Mouse (Mus musculus): ENCODE data around the gene Vmn2r91. TPM values are rescaled to one million over a fixed set of nuclear protein-coding genes. Genes with fewer than 3 reads are reported as not detected.
"Not testable (repeated sequence)": the region's sequence is repeated elsewhere in the genome, so short reads cannot be mapped to it uniquely, and the experiment has no call there.

The Vmn2r91 gene
- total and polyA plus RNA-seq, 3 experiments = not detected

GRCm38 (mm10) chr17:18161194-18161593 is 76.4 kb downstream of the Vmn2r91 start:
- H3K4me1 ChIP-seq (ENCODE audit: control insufficient read depth in 1 of 2, insufficient read depth in 2 of 2); H3K4me2 ChIP-seq (ENCODE audit: insufficient read depth, low read depth, poor library complexity, severe bottlenecking); H3K9ac ChIP-seq (ENCODE audit: insufficient read depth, low read depth); H3K9me3 ChIP-seq (replicated peaks; ENCODE audit: low read length); H3K4me3 ChIP-seq (replicated peaks in 1 of 3; ENCODE audit: low read depth in 2 of 3, low read length in 2 of 3, poor library complexity in 1 of 3); H3K27me3 ChIP-seq (replicated peaks); H3K36me3 ChIP-seq (replicated peaks in 1 of 2; ENCODE audit: control insufficient read depth in 1 of 2, insufficient read depth in 1 of 2, low read length in 1 of 2); dilution Hi-C loops (cut with MboI; ENCODE audit: extremely low pct_ligation_motif_present, extremely low pct_unique_long_range_greater_than_20kb, low sequenced_read_pairs); in situ Hi-C loops (cut with MboI; ENCODE audit: low pct_ligation_motif_present, low pct_unique_long_range_greater_than_20kb, low sequenced_read_pairs); DNase-seq (ENCODE audit: extremely low read depth); H3K27ac ChIP-seq (ENCODE audit: insufficient read depth, low read depth); H3K79me2 ChIP-seq (replicated peaks; ENCODE audit: control insufficient read depth, extremely low read depth, insufficient read depth, poor library complexity, severe bottlenecking): not testable (repeated sequence)

Other genes with a start within 250 kb of the Vmn2r91 start
- gene Has1, start 229.8 kb upstream of the Vmn2r91 start, total RNA-seq (2012; rRNA removed) = not detected in 2 replicates
- not detected in 2 replicates for gene Has1, start 229.8 kb upstream of the Vmn2r91 start, total RNA-seq (2014; rRNA removed)
- gene Has1, start 229.8 kb upstream of the Vmn2r91 start, polyA plus RNA-seq (2012; ENCODE audit: insufficient read length, low read depth) = not detected in 2 replicates
- not detected in 2 replicates for gene Fpr1, start 201.1 kb upstream of the Vmn2r91 start, total RNA-seq (2012; rRNA removed)
- gene Fpr1, start 201.1 kb upstream of the Vmn2r91 start, total RNA-seq (2014; rRNA removed) = not detected in 2 replicates
- gene Fpr1, start 201.1 kb upstream of the Vmn2r91 start, polyA plus RNA-seq (2012; ENCODE audit: insufficient read length, low read depth) = not detected in 2 replicates
- gene Fpr2, start 197.2 kb upstream of the Vmn2r91 start, total RNA-seq (2012; rRNA removed) = not detected in 2 replicates
- gene Fpr2, start 197.2 kb upstream of the Vmn2r91 start, total RNA-seq (2014; rRNA removed) = not detected in 2 replicates
- gene Fpr2, start 197.2 kb upstream of the Vmn2r91 start, polyA plus RNA-seq (2012; ENCODE audit: insufficient read length, low read depth) = not detected in 2 replicates
- gene Fpr3, start 197.2 kb upstream of the Vmn2r91 start, total RNA-seq (2012; rRNA removed) = not detected in 2 replicates
- not detected in 2 replicates for gene Fpr3, start 197.2 kb upstream of the Vmn2r91 start, total RNA-seq (2014; rRNA removed)
- not detected in 2 replicates for gene Fpr3, start 197.2 kb upstream of the Vmn2r91 start, polyA plus RNA-seq (2012; ENCODE audit: insufficient read length, low read depth)
- not detected in 2 replicates for gene Fpr-rs4, start 63.3 kb upstream of the Vmn2r91 start, total RNA-seq (2012; rRNA removed)
- not detected in 2 replicates for gene Fpr-rs4, start 63.3 kb upstream of the Vmn2r91 start, total RNA-seq (2014; rRNA removed)
- not detected in 2 replicates for gene Fpr-rs4, start 63.3 kb upstream of the Vmn2r91 start, polyA plus RNA-seq (2012; ENCODE audit: insufficient read length, low read depth)
- not detected in 2 replicates for gene Vmn2r124, start 35.6 kb upstream of the Vmn2r91 start, total RNA-seq (2012; rRNA removed)
- not detected in 2 replicates for gene Vmn2r124, start 35.6 kb upstream of the Vmn2r91 start, total RNA-seq (2014; rRNA removed)
- not detected in 2 replicates for gene Vmn2r124, start 35.6 kb upstream of the Vmn2r91 start, polyA plus RNA-seq (2012; ENCODE audit: insufficient read length, low read depth)
- gene Vmn2r92, start 66.9 kb downstream of the Vmn2r91 start, total RNA-seq (2012; rRNA removed) = not detected in 2 replicates
- gene Vmn2r92, start 66.9 kb downstream of the Vmn2r91 start, total RNA-seq (2014; rRNA removed) = not detected in 2 replicates
- gene Vmn2r92, start 66.9 kb downstream of the Vmn2r91 start, polyA plus RNA-seq (2012; ENCODE audit: insufficient read length, low read depth) = not detected in 2 replicates
- not detected in 2 replicates for gene Vmn2r94, start 192.7 kb downstream of the Vmn2r91 start, total RNA-seq (2012; rRNA removed)
- gene Vmn2r94, start 192.7 kb downstream of the Vmn2r91 start, total RNA-seq (2014; rRNA removed) = not detected in 2 replicates
- not detected in 2 replicates for gene Vmn2r94, start 192.7 kb downstream of the Vmn2r91 start, polyA plus RNA-seq (2012; ENCODE audit: insufficient read length, low read depth)
- gene Vmn2r93, start 213.1 kb downstream of the Vmn2r91 start, total RNA-seq (2012; rRNA removed) = not detected in 2 replicates
- gene Vmn2r93, start 213.1 kb downstream of the Vmn2r91 start, total RNA-seq (2014; rRNA removed) = not detected in 2 replicates
- not detected in 2 replicates for gene Vmn2r93, start 213.1 kb downstream of the Vmn2r91 start, polyA plus RNA-seq (2012; ENCODE audit: insufficient read length, low read depth)